In genomic region chr5:137159461-137159860, GRCm38 (mm10) we compare ENCODE assay signal across 10 mouse cellular contexts. TPM values are rescaled to one million over a fixed set of nuclear protein-coding genes. Genes with fewer than 3 reads are reported as not detected.
DNase-seq lines count a peak whose midpoint lies in the region; ATAC-seq and TF ChIP-seq lines count a peak whose summit lies in the region.
"Had no signal": no experiment of that assay in that cellular context is flagged by ENCODE, and none has a peak within 500 bp of the region (broad histone marks: within the 10 kb centered on the region; RNA-seq: fewer than 3 reads in every experiment).

No protein-coding gene starts in this region.

- 0 out of 2 replicates have a peak, but pooled peaks cover 5% of the 10 kb centered on the region for H3K9me3 ChIP-seq in midbrain, postnatal 0 days (ENCODE audit: low read length)
- H3K9me3 ChIP-seq in midbrain, embryonic 16.5 days (replicated peaks; ENCODE audit: control insufficient read depth, low read length, poor library complexity, severe bottlenecking), result no peaks in the 10 kb centered on the region; the same call in 1 of the 2 replicates
- H3K9me3 ChIP-seq in kidney, postnatal 0 days (replicated peaks; ENCODE audit: low read length), result no peaks in the 10 kb centered on the region
- H3K9me3 ChIP-seq: heart, embryonic 15.5 days; neural tube, embryonic 13.5 days had no signal

- no peaks in the 10 kb centered on the region for H3K4me1 ChIP-seq in midbrain, postnatal 0 days (ENCODE audit: insufficient read depth, low read length)
- no peaks in the 10 kb centered on the region for H3K4me1 ChIP-seq in midbrain, embryonic 16.5 days (ENCODE audit: control insufficient read depth, insufficient read depth, low read length)
- H3K4me1 ChIP-seq in kidney, postnatal 0 days (replicated peaks; ENCODE audit: insufficient read depth, low read length), result no peaks in the 10 kb centered on the region
- H3K4me1 ChIP-seq: heart, embryonic 15.5 days; neural tube, embryonic 13.5 days had no signal

- no peaks in the 10 kb centered on the region for H3K27me3 ChIP-seq in midbrain, postnatal 0 days (ENCODE audit: insufficient read depth, low read length)
- no peaks in the 10 kb centered on the region for H3K27me3 ChIP-seq in midbrain, embryonic 16.5 days (ENCODE audit: control insufficient read depth, insufficient read depth, low read depth, low read length)
- no peaks in the 10 kb centered on the region for H3K27me3 ChIP-seq in kidney, postnatal 0 days (ENCODE audit: insufficient read depth, low read length)
- H3K27me3 ChIP-seq: heart, embryonic 15.5 days; neural tube, embryonic 13.5 days had no signal

- no peak overlapping the region for H3K9ac ChIP-seq in midbrain, postnatal 0 days (replicated peaks; ENCODE audit: low read length, poor library complexity, severe bottlenecking)
- no peak overlapping the region for H3K9ac ChIP-seq in midbrain, embryonic 16.5 days (ENCODE audit: low read depth, low read length)
- no peak overlapping the region for H3K9ac ChIP-seq in kidney, postnatal 0 days (ENCODE audit: low read depth, low read length)
- H3K9ac ChIP-seq: heart, embryonic 15.5 days; neural tube, embryonic 13.5 days had no signal

- no peak overlapping the region for H3K27ac ChIP-seq in midbrain, postnatal 0 days (ENCODE audit: low read depth, low read length)
- H3K27ac ChIP-seq in midbrain, embryonic 16.5 days (ENCODE audit: low read length), result no peak overlapping the region
- no peak overlapping the region for H3K27ac ChIP-seq in kidney, postnatal 0 days
- H3K27ac ChIP-seq: heart, embryonic 15.5 days; neural tube, embryonic 13.5 days had no signal

- no peaks in the 10 kb centered on the region for H3K36me3 ChIP-seq in midbrain, postnatal 0 days (ENCODE audit: insufficient read depth, low read length)
- H3K36me3 ChIP-seq in midbrain, embryonic 16.5 days (ENCODE audit: control insufficient read depth, insufficient read depth, low read length), result no peaks in the 10 kb centered on the region
- no peaks in the 10 kb centered on the region for H3K36me3 ChIP-seq in kidney, postnatal 0 days (ENCODE audit: insufficient read depth, low read length)
- H3K36me3 ChIP-seq: heart, embryonic 15.5 days; neural tube, embryonic 13.5 days had no signal

- TF ChIP-seq CTCF in midbrain, postnatal 0 days (IDR thresholded peaks at IDR 0.05), result peak; percentile 58
- peak; percentile 70 for TF ChIP-seq CTCF in kidney, postnatal 0 days (IDR thresholded peaks at IDR 0.05; ENCODE audit: low read depth)

- peak; percentile 51 to 68 for DNase-seq in cerebellum, postnatal 10 days
- DNase-seq in cerebellum, adult 11 months, result no peak
- no peak for DNase-seq in midbrain, postnatal 0 days (ENCODE audit: low spot score)
- peak; percentile 62 for DNase-seq in c-Kit-positive CD71-negative TER-119-negative erythroid progenitor cells, embryonic 14.5 days (ENCODE audit: low read depth)
- DNase-seq in kidney, postnatal 0 days (ENCODE audit: low spot score), result peak; percentile 18
- DNase-seq in monocyte, adult 2 months (ENCODE audit: low read depth in 1 of 2, low spot score in 2 of 2), result peak; percentile 34 to 82
- DNase-seq in thymus, postnatal 25 days, result peak; percentile 89

- H3K4me3 ChIP-seq in midbrain, postnatal 0 days (ENCODE audit: low read depth, low read length), result no peak overlapping the region
- no peak overlapping the region for H3K4me3 ChIP-seq in midbrain, embryonic 16.5 days (ENCODE audit: low read depth, low read length)
- H3K4me3 ChIP-seq in kidney, postnatal 0 days (replicated peaks; ENCODE audit: low read depth, low read length), result no peak overlapping the region
- H3K4me3 ChIP-seq: heart, embryonic 15.5 days; neural tube, embryonic 13.5 days had no signal

- no peak for ATAC-seq in midbrain, postnatal 0 days (ENCODE audit: low FRiP score)
- no peak for ATAC-seq in midbrain, embryonic 16.5 days
- no peak for ATAC-seq in kidney, postnatal 0 days (replicated peaks; ENCODE audit: low FRiP score, low read depth)

- WGBS in midbrain, postnatal 0 days, result 30% methylated on average over 11 of the region's 11 CpGs
- 42% methylated on average over 11 of the region's 11 CpGs for WGBS in midbrain, embryonic 16.5 days
- WGBS in kidney, postnatal 0 days, result 36% methylated on average over 11 of the region's 11 CpGs

- H3K4me2 ChIP-seq in midbrain, postnatal 0 days (ENCODE audit: low read depth, low read length, poor library complexity, severe bottlenecking), result no peak overlapping the region
- H3K4me2 ChIP-seq in midbrain, embryonic 16.5 days (ENCODE audit: low read length), result no peak overlapping the region
- no peak overlapping the region for H3K4me2 ChIP-seq in kidney, postnatal 0 days (ENCODE audit: low read length)
- H3K4me2 ChIP-seq: heart, embryonic 15.5 days; neural tube, embryonic 13.5 days had no signal

RNA-seq across cellular contexts. Expression of gene Muc3, which starts 10.3 kb away (rescaled TPM):
- not detected in 2 replicates for total RNA-seq in midbrain, postnatal 0 days (2014; rRNA removed)
- not detected in 2 replicates for polyA plus RNA-seq in midbrain, postnatal 0 days (2015; fragmentation: Nextera tagmentation; extraction: Ambion mirVana)
- not detected in 2 replicates for polyA plus RNA-seq in midbrain, embryonic 16.5 days (2015; fragmentation: Nextera tagmentation; extraction: Ambion mirVana)
- polyA plus RNA-seq in kidney, postnatal 0 days (2015; fragmentation: Nextera tagmentation; extraction: Ambion mirVana), result 0.24 TPM in 2 replicates
- polyA plus RNA-seq: heart, embryonic 15.5 days; neural tube, embryonic 13.5 days had no signal

RNA-seq across cellular contexts. Expression of gene Trim56, which starts 43.5 kb away (rescaled TPM):
- 3.7 and 5.4 TPM in 2 replicates for total RNA-seq in midbrain, postnatal 0 days (2014; rRNA removed)
- 1.2 and 1.4 TPM in 2 replicates for polyA plus RNA-seq in midbrain, postnatal 0 days (2015; fragmentation: Nextera tagmentation; extraction: Ambion mirVana)
- 1.8 and 2.5 TPM in 2 replicates for polyA plus RNA-seq in midbrain, embryonic 16.5 days (2015; fragmentation: Nextera tagmentation; extraction: Ambion mirVana)
- polyA plus RNA-seq in kidney, postnatal 0 days (2015; fragmentation: Nextera tagmentation; extraction: Ambion mirVana), result 7.9 and 9.2 TPM in 2 replicates

RNA-seq across cellular contexts. Expression of gene Muc3a, which starts 52.7 kb away (rescaled TPM):
- 0.90 TPM in 1 of 2 replicates, not detected in the other for total RNA-seq in midbrain, postnatal 0 days (2014; rRNA removed)
- polyA plus RNA-seq in midbrain, postnatal 0 days (2015; fragmentation: Nextera tagmentation; extraction: Ambion mirVana), result 0.45 and 0.68 TPM in 2 replicates
- 0.44 and 0.50 TPM in 2 replicates for polyA plus RNA-seq in midbrain, embryonic 16.5 days (2015; fragmentation: Nextera tagmentation; extraction: Ambion mirVana)
- 0.09 and 0.13 TPM in 2 replicates for polyA plus RNA-seq in kidney, postnatal 0 days (2015; fragmentation: Nextera tagmentation; extraction: Ambion mirVana)

Comparison
In these comparisons a context has a peak if more than half of its experiments do, and no peak if none do; other contexts are left out.
1. DNase-seq: peak in cerebellum, postnatal 10 days (2 of 2), c-Kit-positive CD71-negative TER-119-negative erythroid progenitor cells, embryonic 14.5 days (single experiment), kidney, postnatal 0 days (single experiment), monocyte, adult 2 months (2 of 2) and thymus, postnatal 25 days (single experiment); none in cerebellum, adult 11 months (single experiment) and midbrain, postnatal 0 days (single experiment).